Mouse (Mus musculus) Patski (cell line): ENCODE results near the gene Bst2. TPM values are rescaled to one million over a fixed set of nuclear protein-coding genes. Genes with fewer than 3 reads are reported as not detected.
A peak's percentile ranks its signal among the peaks of the same experiment; 100 is the strongest.

Source experiments
- ATAC-seq: fragments of 100-300 bp; one replicate; pipeline ENCODE4 v1.8.0; 2021
- CTCF ChIA-PET: fragments of 350-600 bp; sonication (Branson Sonifier 250); formaldehyde crosslinking; loops from one replicate; lab custom pipeline; 2022; ENCODE audit warnings: inconsistent platforms; lab: Charles Lee
- POLR2A ChIA-PET: fragments of 350-600 bp; sonication (Branson Sonifier 250); formaldehyde crosslinking; loops from one replicate; lab custom pipeline; 2022; ENCODE audit warnings: antibody characterized with exemption, inconsistent platforms; lab: Charles Lee
- DNase-seq: peaks from one replicate; pipeline ENCODE4 v3.0.0-alpha.2; 2011; ENCODE audit warnings: low read depth, low spot score
- H3K27me3 ChIP-seq: fragments of 371-371 bp; one replicate; pipeline ENCODE4 v1.5.1; 2021
- CTCF ChIP-seq: fragments of 100-300 bp; IDR thresholded peaks from one replicate; pipeline ENCODE4 v1.5.1; 2021
- in situ Hi-C: fragments of 300-500 bp; cut with MboI; formaldehyde crosslinking; loops from 3 replicates; pipeline ENCODE4 v1.11.1; 2018; ENCODE audit warnings: low pct_unique_long_range_greater_than_20kb, mixed read lengths
- polyA plus RNA-seq: library from polyadenylated mRNA; unstranded; gene quantifications from one replicate; pipeline ENCODE4 v1.2.3, GENCODE M21; 2021

Gene Bst2
- polyA plus RNA-seq, 1 experiment from 2014 or later = 141 TPM

GRCm38 (mm10) chr8:71495039-71495438, 42.2 kb downstream of the Bst2 start:
- peak; percentile 27 for ATAC-seq
- POLR2A ChIA-PET = interaction anchor here (0.7 to 1.4 kb wide), 2 partner anchors 13 to 107 kb away, joined by 3 read pairs; no protein-coding TSS in a partner anchor
- in situ Hi-C loops = no loop called here
- H3K27me3 ChIP-seq = no peaks in the 10 kb centered on the region
- CTCF ChIA-PET = interaction anchor here (0.6 to 3.5 kb wide), 10 partner anchors 10 to 90 kb away, joined by 3 to 23 read pairs (median 3); partner anchors contain the start of gene Ccdc194
- DNase-seq = no peak
- no peak for TF ChIP-seq CTCF

GRCm38 (mm10) chr8:71488454-71488853, 48.8 kb downstream of the Bst2 start:
- H3K27me3 ChIP-seq = no peaks in the 10 kb centered on the region
- DNase-seq (peak; percentile 88), ATAC-seq (peak; percentile 65)
- POLR2A ChIA-PET = interaction anchor here (0.7 to 1.9 kb wide), 5 partner anchors 11 to 37 kb away, joined by 3 to 6 read pairs (median 4); partner anchors contain the start of genes Ccdc194 and Dda1
- TF ChIP-seq CTCF = no peak
- in situ Hi-C loops = loop anchor here (5.0 kb wide), 1 partner anchor 34 kb away; no protein-coding TSS in a partner anchor
- CTCF ChIA-PET = interaction anchor here (0.7 to 2.0 kb wide), 3 partner anchors 11 to 30 kb away, joined by 3 to 7 read pairs (median 3); no protein-coding TSS in a partner anchor

- ATAC-seq = peak; percentile 48
- no peak for DNase-seq
- TF ChIP-seq CTCF = no peak
- H3K27me3 ChIP-seq = no peaks in the 10 kb centered on the region
- POLR2A ChIA-PET = interaction anchor here (0.7 to 1.9 kb wide), 4 partner anchors 10 to 37 kb away, joined by 3 to 6 read pairs (median 4); partner anchors contain the start of genes Ccdc194 and Dda1
- in situ Hi-C loops = loop anchor here (5.0 kb wide), 1 partner anchor 34 kb away; no protein-coding TSS in a partner anchor
- CTCF ChIA-PET = interaction anchor here (1.2 to 2.0 kb wide), 2 partner anchors 10 to 15 kb away, joined by 3 to 7 read pairs; no protein-coding TSS in a partner anchor
Measured at GRCm38 (mm10) chr8:71487691-71488445, 49.4 kb downstream of the Bst2 start, which contains the start of gene Gtpbp3. TSS of gene Gtpbp3 (plus strand) at chr8:71488103.

- ATAC-seq (no peak), DNase-seq (no peak)
- no peaks in the 10 kb centered on the region for H3K27me3 ChIP-seq
- TF ChIP-seq CTCF = no peak
- CTCF ChIA-PET = interaction anchor here (0.8 to 1.5 kb wide), 3 partner anchors 9 to 33 kb away, joined by 3 to 5 read pairs (median 3); no protein-coding TSS in a partner anchor
- in situ Hi-C loops = loop anchor here (5.0 kb wide), 1 partner anchor 36 kb away; no protein-coding TSS in a partner anchor
- POLR2A ChIA-PET = interaction anchor here (0.6 to 2.3 kb wide), 4 partner anchors 10 to 30 kb away, joined by 3 to 7 read pairs (median 4); no protein-coding TSS in a partner anchor
Measured at GRCm38 (mm10) chr8:71486136-71486529, 51.1 kb downstream of the Bst2 start.

GRCm38 (mm10) chr8:71485142-71486135, 51.8 kb downstream of the Bst2 start, which contains the start of gene Ano8:
TSS of gene Ano8 (minus strand) at chr8:71485963.
- DNase-seq (no peak), ATAC-seq (peak; percentile 58)
- H3K27me3 ChIP-seq = no peaks in the 10 kb centered on the region
- ChIA-PET POLR2A (interaction anchor here (0.7 to 2.3 kb wide), 4 partner anchors 9 to 1718 kb away, joined by 3 to 7 read pairs (median 4); no protein-coding TSS in a partner anchor), CTCF (interaction anchor here (1.0 to 1.5 kb wide), 3 partner anchors 10 to 33 kb away, joined by 4 to 5 read pairs (median 5); partner anchors contain the start of gene Mrpl34)
- TF ChIP-seq CTCF = no peak
- in situ Hi-C loops = loop anchor here (5.0 kb wide), 1 partner anchor 37 kb away; no protein-coding TSS in a partner anchor

- POLR2A ChIA-PET = interaction anchor here (1.0 to 2.3 kb wide), 2 partner anchors 8 to 48 kb away, joined by 3 to 7 read pairs; no protein-coding TSS in a partner anchor
- H3K27me3 ChIP-seq = no peaks in the 10 kb centered on the region
Measured at GRCm38 (mm10) chr8:71484736-71485135, 52.5 kb downstream of the Bst2 start.

More at GRCm38 (mm10) chr8:71484736-71485135, 52.5 kb downstream of the Bst2 start:
- in situ Hi-C loops = loop anchor here (5.0 kb wide), 1 partner anchor 38 kb away; no protein-coding TSS in a partner anchor
- no peak for TF ChIP-seq CTCF
- ATAC-seq (no peak), DNase-seq (no peak)
- CTCF ChIA-PET = interaction anchor here (1.0 to 1.3 kb wide), 2 partner anchors 10 to 20 kb away, joined by 4 to 5 read pairs; partner anchors contain the start of gene Mrpl34

Other genes with a start within 250 kb of the Bst2 start
- 123 TPM for gene Use1, start 170.6 kb downstream of the Bst2 start, polyA plus RNA-seq
- 19.9 TPM for gene Ocel1, start 166.2 kb downstream of the Bst2 start, polyA plus RNA-seq
- gene Nr2f6, start 155.5 kb downstream of the Bst2 start, polyA plus RNA-seq = 140 TPM
- gene Ushbp1, start 141.7 kb downstream of the Bst2 start, polyA plus RNA-seq = 0.36 TPM
- gene Babam1, start 140.6 kb downstream of the Bst2 start, polyA plus RNA-seq = 103 TPM
- gene Ankle1, start 131.4 kb downstream of the Bst2 start, polyA plus RNA-seq = 9.0 TPM
- 73.0 TPM for gene Abhd8, start 73.8 kb downstream of the Bst2 start, polyA plus RNA-seq
- 81.5 TPM for gene Mrpl34, start 72.5 kb downstream of the Bst2 start, polyA plus RNA-seq
- 67.8 TPM for gene Dda1, start 68.3 kb downstream of the Bst2 start, polyA plus RNA-seq
- gene Ano8, start 51.5 kb downstream of the Bst2 start, polyA plus RNA-seq = 38.2 TPM
- 44.1 TPM for gene Gtpbp3, start 49.4 kb downstream of the Bst2 start, polyA plus RNA-seq
- gene Plvap, start 25.7 kb downstream of the Bst2 start, polyA plus RNA-seq = 0.21 TPM
- 0.08 TPM for gene Ccdc194, start 11.7 kb downstream of the Bst2 start, polyA plus RNA-seq
- gene Mvb12a, start 5.5 kb upstream of the Bst2 start, polyA plus RNA-seq = 103 TPM
- 3.4 TPM for gene Tmem221, start 21.4 kb upstream of the Bst2 start, polyA plus RNA-seq
- 0.85 TPM for gene Nxnl1, start 29.1 kb upstream of the Bst2 start, polyA plus RNA-seq
- 40.9 TPM for gene Slc27a1, start 31.4 kb upstream of the Bst2 start, polyA plus RNA-seq
- 127 TPM for gene Pgls, start 54.7 kb upstream of the Bst2 start, polyA plus RNA-seq
- gene Fam129c, start 60.2 kb upstream of the Bst2 start, polyA plus RNA-seq = 10.8 TPM
- gene Colgalt1, start 73.5 kb upstream of the Bst2 start, polyA plus RNA-seq = 117 TPM
- 2.5 TPM for gene Unc13a, start 134.3 kb upstream of the Bst2 start, polyA plus RNA-seq
- 26.7 TPM for gene Jak3, start 138.8 kb upstream of the Bst2 start, polyA plus RNA-seq
- 8.8 TPM for gene Insl3, start 151.8 kb upstream of the Bst2 start, polyA plus RNA-seq
- gene B3gnt3, start 164.3 kb upstream of the Bst2 start, polyA plus RNA-seq = 1.4 TPM
- 5.6 TPM for gene Fcho1, start 188.3 kb upstream of the Bst2 start, polyA plus RNA-seq